In genomic region chr11:18877626-18878011, GRCm38 (mm10) we compare ENCODE assay signal across 7 mouse cellular contexts.
DNase-seq lines count a peak whose midpoint lies in the region; ATAC-seq and TF ChIP-seq lines count a peak whose summit lies in the region.

No protein-coding gene starts in this region.

- no peaks in the 10 kb centered on the region for H3K9me3 ChIP-seq in MEL (replicated peaks; ENCODE audit: insufficient read depth, low read length)
- H3K9me3 ChIP-seq in embryonic facial prominence, embryonic 14.5 days (ENCODE audit: control insufficient read depth, low read length), result no peaks in the 10 kb centered on the region
- no peaks in the 10 kb centered on the region for H3K9me3 ChIP-seq in heart, embryonic 15.5 days (replicated peaks)

- peaks cover 0 to 4% of the 10 kb centered on the region in 2 experiments; a peak in 1 of 4 replicates for H3K27me3 ChIP-seq in MEL (ENCODE audit: control insufficient read depth in 1 of 2, insufficient read depth in 2 of 2, low read length in 2 of 2)
- peaks cover 31% of the 10 kb centered on the region for H3K27me3 ChIP-seq in embryonic facial prominence, embryonic 14.5 days (replicated peaks; ENCODE audit: control insufficient read depth, insufficient read depth, low read length)
- H3K27me3 ChIP-seq in heart, embryonic 15.5 days, result peaks cover 5% of the 10 kb centered on the region; the same call in 1 of the 2 replicates

- peak overlapping the region; percentile 70 for H3K27ac ChIP-seq in MEL (ENCODE audit: control insufficient read depth, low read depth, low read length)
- H3K27ac ChIP-seq in embryonic facial prominence, embryonic 14.5 days (replicated peaks; ENCODE audit: low read depth, low read length), result peak overlapping the region; percentile 85
- peak overlapping the region; percentile 95 for H3K27ac ChIP-seq in heart, embryonic 15.5 days

- under 1% methylated on average over 21 of the region's 27 CpGs for WGBS in embryonic facial prominence, embryonic 14.5 days
- WGBS in heart, embryonic 15.5 days, result 0% methylated on average over 25 of the region's 27 CpGs

- H3K4me3 ChIP-seq in MEL (ENCODE audit: control insufficient read depth in 1 of 2, insufficient read depth in 1 of 2, low read depth in 2 of 2, low read length in 2 of 2), result peak overlapping the region; percentile 49 to 60
- peak overlapping the region; percentile 42 for H3K4me3 ChIP-seq in embryonic facial prominence, embryonic 14.5 days (ENCODE audit: low read depth, low read length)
- peak overlapping the region; percentile 60 for H3K4me3 ChIP-seq in heart, embryonic 15.5 days

- H3K79me2 ChIP-seq in MEL (ENCODE audit: control insufficient read depth, insufficient read depth, low read length, poor library complexity), result no peaks in the 10 kb centered on the region; the same call in 1 of the 2 replicates

- TF ChIP-seq CTCF in MEL (IDR thresholded peaks at IDR 0.05 in 2 of 3, conservative IDR thresholded peaks at IDR 0.05 in 1 of 3; ENCODE audit: control insufficient read depth in 1 of 3, insufficient read depth in 1 of 3, low read depth in 2 of 3, low read length in 3 of 3, poor library complexity in 1 of 3, severe bottlenecking in 1 of 3), result peak in 2 of 3 experiments; percentile 63 to 76; a peak in 4 of 6 replicates

- peaks cover 2% of the 10 kb centered on the region in 2 experiments; a peak in 1 of 4 replicates for H3K4me1 ChIP-seq in MEL (ENCODE audit: control insufficient read depth in 1 of 2, insufficient read depth in 2 of 2, low read length in 2 of 2)
- H3K4me1 ChIP-seq in embryonic facial prominence, embryonic 14.5 days (ENCODE audit: control insufficient read depth, insufficient read depth, low read length), result peaks cover 6% of the 10 kb centered on the region; the same call in 1 of the 2 replicates
- peaks cover 37% of the 10 kb centered on the region for H3K4me1 ChIP-seq in heart, embryonic 15.5 days (replicated peaks)

- H3K4me2 ChIP-seq in embryonic facial prominence, embryonic 14.5 days (ENCODE audit: low read depth, low read length), result peak overlapping the region; percentile 82
- peak overlapping the region; percentile 93 for H3K4me2 ChIP-seq in heart, embryonic 15.5 days

- TF ChIP-seq RAD21 in MEL (IDR thresholded peaks at IDR 0.05; ENCODE audit: low read depth, low read length), result peak; percentile 63

- H3K9ac ChIP-seq in MEL (ENCODE audit: control insufficient read depth, low read depth, low read length, poor library complexity, severe bottlenecking), result peak overlapping the region; percentile 74
- peak overlapping the region; percentile 64 for H3K9ac ChIP-seq in embryonic facial prominence, embryonic 14.5 days (ENCODE audit: low read depth, low read length)
- peak overlapping the region; percentile 61 for H3K9ac ChIP-seq in heart, embryonic 15.5 days

- no peak for TF ChIP-seq EP300 in MEL (IDR thresholded peaks at IDR 0.05; ENCODE audit: low read depth in 1 of 2, low read length in 2 of 2)

- H3K36me3 ChIP-seq in MEL (ENCODE audit: control insufficient read depth in 1 of 2, insufficient read depth in 2 of 2, low read length in 2 of 2), result peaks cover 0 to 6% of the 10 kb centered on the region in 2 experiments; a peak in 2 of 4 replicates
- no peaks in the 10 kb centered on the region for H3K36me3 ChIP-seq in embryonic facial prominence, embryonic 14.5 days (ENCODE audit: control insufficient read depth, insufficient read depth, low read length)
- peaks cover 4% of the 10 kb centered on the region; the same call in 1 of the 2 replicates for H3K36me3 ChIP-seq in heart, embryonic 15.5 days

- peak in 1 of 2 experiments; percentile 42; a peak in 1 of 4 replicates for TF ChIP-seq POLR2A in MEL (IDR thresholded peaks at IDR 0.05; ENCODE audit: control insufficient read depth in 1 of 2, insufficient read depth in 1 of 2, low read depth in 1 of 2, low read length in 2 of 2, poor library complexity in 1 of 2)

- peak; percentile 85 for ATAC-seq in embryonic facial prominence, embryonic 14.5 days (ENCODE audit: low read depth)
- ATAC-seq in heart, embryonic 15.5 days (replicated peaks; ENCODE audit: insufficient number of reproducible peaks, insufficient read depth, low FRiP score, low read depth), result peak; percentile 90

- peak; percentile 82 for DNase-seq in MEL (ENCODE audit: low read depth, low spot score)
- peak; percentile 75 to 82 for DNase-seq in adrenal gland, postnatal 36 days
- peak; percentile 93 for DNase-seq in embryonic facial prominence, embryonic 14.5 days (ENCODE audit: low spot score)
- peak; percentile 58 to 77 for DNase-seq in kidney, postnatal 25 days
- peak; percentile 53 for DNase-seq in lung, postnatal 25 days (ENCODE audit: low spot score)
- DNase-seq in right cerebral cortex, postnatal 10 days (ENCODE audit: low spot score in 2 of 2), result peak; percentile 70 to 74

TF ChIP-seq in MEL, 35 proteins besides CTCF, POLR2A, EP300 and RAD21:
- TF ChIP-seq SIN3A (IDR thresholded peaks at IDR 0.05; ENCODE audit: low read length), result peak; percentile 54; the same call in 1 of the 2 replicates
- TF ChIP-seq MXI1 (IDR thresholded peaks at IDR 0.05; ENCODE audit: low read depth, low read length), result peak; percentile 20; the same call in 1 of the 2 replicates
- no peak for TF ChIP-seq CHD1 (IDR thresholded peaks at IDR 0.05; ENCODE audit: low read depth, low read length)
- TF ChIP-seq JUND (IDR thresholded peaks at IDR 0.05; ENCODE audit: low read depth, low read length), result no peak
- TF ChIP-seq KAT2A (conservative IDR thresholded peaks at IDR 0.05; ENCODE audit: low read depth, low read length), result no peak
- TF ChIP-seq BHLHE40 (IDR thresholded peaks at IDR 0.05; ENCODE audit: borderline replicate concordance, low read depth, low read length), result 0 out of 2 replicates have a peak, but pooled peaks have one; percentile 28
- TF ChIP-seq HCFC1 (IDR thresholded peaks at IDR 0.05; ENCODE audit: low read depth, low read length), result 0 out of 2 replicates have a peak, but pooled peaks have one; percentile 14
- no peak for TF ChIP-seq POLR2AphosphoS2 (IDR thresholded peaks at IDR 0.05; ENCODE audit: low read length)
- TF ChIP-seq ZKSCAN1 (IDR thresholded peaks at IDR 0.05; ENCODE audit: low read depth, low read length), result no peak
- TF ChIP-seq USF1 (IDR thresholded peaks at IDR 0.05; ENCODE audit: low read depth, low read length), result no peak
- TF ChIP-seq SMC3 (IDR thresholded peaks at IDR 0.05; ENCODE audit: low read depth, low read length), result peak; percentile 67
- TF ChIP-seq E2F4 (IDR thresholded peaks at IDR 0.05; ENCODE audit: borderline replicate concordance, low read depth, low read length), result no peak
- peak; percentile 79 for TF ChIP-seq ZC3H11A (IDR thresholded peaks at IDR 0.05; ENCODE audit: low read depth, low read length)
- no peak for TF ChIP-seq ETS1 (IDR thresholded peaks at IDR 0.05; ENCODE audit: low read depth, low read length)
- TF ChIP-seq MAFK (IDR thresholded peaks at IDR 0.05; ENCODE audit: borderline replicate concordance, low read depth, low read length), result no peak
- TF ChIP-seq TBP (IDR thresholded peaks at IDR 0.05; ENCODE audit: low read depth, low read length), result no peak
TF ChIP-seq in MEL: peak in this region for 6.

Comparison
In these comparisons a context has a peak if more than half of its experiments do, and no peak if none do; other contexts are left out.
1. Peak in every context shown above with its lines: DNase-seq, ATAC-seq, H3K4me3 ChIP-seq and H3K27ac ChIP-seq.